Mouse (Mus musculus) kidney, postnatal 0 days (tissue): ENCODE data around the gene Coil. TPM values are rescaled to one million over a fixed set of nuclear protein-coding genes. Genes with fewer than 3 reads are reported as not detected.

Source experiments
- ATAC-seq: fragments of 200-750 bp; cut with Nextera tagmentation; replicated peaks from 2 replicates; pipeline ENCODE4 v1.8.0; 2017; ENCODE audit warnings: low read depth, moderate number of reproducible peaks, moderate TSS enrichment, moderate library complexity; ENCODE audit not compliant: low FRiP score
- DNase-seq: peaks from one replicate; pipeline ENCODE4 v3.0.0-alpha.2; 2016; ENCODE audit warnings: low spot score
- H3K27ac ChIP-seq: fragments of 300-500 bp; sonication (generic); 2 replicates; pipeline ENCODE4 v1.5.1; 2014; ENCODE audit warnings: mild to moderate bottlenecking
- H3K27me3 ChIP-seq: fragments of 300-500 bp; sonication (generic); 2 replicates; pipeline ENCODE4 v1.6.1; 2014; ENCODE audit warnings: low read length, mixed read lengths; ENCODE audit not compliant: insufficient read depth
- H3K36me3 ChIP-seq: fragments of 300-500 bp; sonication (generic); 2 replicates; pipeline ENCODE4 v1.6.1; 2014; ENCODE audit warnings: low read length, mixed read lengths; ENCODE audit not compliant: insufficient read depth
- H3K4me1 ChIP-seq: fragments of 300-500 bp; sonication (generic); replicated peaks from 2 replicates; pipeline ENCODE4 v1.6.1; 2014; ENCODE audit warnings: antibody characterized with exemption, low read length, mixed read lengths; ENCODE audit not compliant: insufficient read depth
- H3K4me2 ChIP-seq: fragments of 300-500 bp; sonication (generic); 2 replicates; pipeline ENCODE4 v1.6.1; 2014; ENCODE audit warnings: mild to moderate bottlenecking, low read length, moderate library complexity, mixed read lengths
- H3K4me3 ChIP-seq: fragments of 300-500 bp; sonication (generic); replicated peaks from 2 replicates; pipeline ENCODE4 v1.5.1; 2014; ENCODE audit warnings: low read depth, low read length
- H3K9ac ChIP-seq: fragments of 300-500 bp; sonication (generic); 2 replicates; pipeline ENCODE4 v1.6.1; 2014; ENCODE audit warnings: low read depth, low read length
- H3K9me3 ChIP-seq: fragments of 300-500 bp; sonication (generic); replicated peaks from 2 replicates; pipeline ENCODE4 v1.6.1; 2016; ENCODE audit warnings: low read length, inconsistent platforms, mixed read lengths
- CTCF ChIP-seq: IDR thresholded peaks from 2 replicates; pipeline ENCODE4 v1.5.1; 2016; ENCODE audit warnings: antibody characterized with exemption, low read depth, mild to moderate bottlenecking, moderate library complexity
- WGBS: fragments of 180-500 bp; shearing (Covaris S2); extraction: QIAGEN DNeasy Blood & Tissue Kit; methylation state at CpG from one replicate; pipeline ENCODE4 v1.1.7; 2014; 5-methylcytosine and 5-hydroxymethylcytosine counted together
- polyA plus RNA-seq: library from polyadenylated mRNA; unstranded; fragments of >200 nt; fragmentation: Nextera tagmentation; extraction: Ambion mirVana; gene quantifications from 2 replicates; pipeline ENCODE4 v1.2.1, GENCODE M21; 2015

The Coil gene
- polyA plus RNA-seq, 1 experiment from 2014 or later: 10.9 TPM

DNA sequence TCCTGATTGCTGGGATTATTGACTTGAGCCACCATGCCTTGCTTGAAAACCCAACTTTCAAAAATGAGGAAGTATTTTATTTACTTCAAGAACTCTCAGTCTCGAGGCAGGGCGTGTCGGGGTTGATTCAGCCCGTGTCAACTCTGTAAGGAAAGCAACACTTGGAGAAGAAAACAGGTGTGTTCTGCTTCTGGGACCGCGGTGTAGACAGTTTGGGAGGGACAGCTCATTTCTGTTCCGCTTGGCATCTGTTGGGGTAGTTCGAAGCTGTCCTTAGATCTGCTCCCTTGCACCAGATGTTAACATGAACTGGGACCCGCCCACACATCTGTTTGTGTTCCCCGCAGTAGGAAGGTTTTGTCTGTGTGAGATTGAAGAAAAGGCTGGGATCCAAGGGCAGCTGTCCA, 57.9 kb downstream of the Coil start:
- Histone ChIP-seq H3K27me3 (no peaks in the 10 kb centered on the region), H3K36me3 (no peaks in the 10 kb centered on the region), H3K9me3 (no peaks in the 10 kb centered on the region), H3K4me1 (no peaks in the 10 kb centered on the region), H3K9ac (no peak overlapping the region), H3K4me3 (no peak overlapping the region), H3K4me2 (no peak overlapping the region), H3K27ac (no peak overlapping the region)
- WGBS: 58% methylated on average over 10 of the region's 10 CpGs
- no peak for TF ChIP-seq CTCF
- ATAC-seq: no peak
- no peak for DNase-seq

DNA sequence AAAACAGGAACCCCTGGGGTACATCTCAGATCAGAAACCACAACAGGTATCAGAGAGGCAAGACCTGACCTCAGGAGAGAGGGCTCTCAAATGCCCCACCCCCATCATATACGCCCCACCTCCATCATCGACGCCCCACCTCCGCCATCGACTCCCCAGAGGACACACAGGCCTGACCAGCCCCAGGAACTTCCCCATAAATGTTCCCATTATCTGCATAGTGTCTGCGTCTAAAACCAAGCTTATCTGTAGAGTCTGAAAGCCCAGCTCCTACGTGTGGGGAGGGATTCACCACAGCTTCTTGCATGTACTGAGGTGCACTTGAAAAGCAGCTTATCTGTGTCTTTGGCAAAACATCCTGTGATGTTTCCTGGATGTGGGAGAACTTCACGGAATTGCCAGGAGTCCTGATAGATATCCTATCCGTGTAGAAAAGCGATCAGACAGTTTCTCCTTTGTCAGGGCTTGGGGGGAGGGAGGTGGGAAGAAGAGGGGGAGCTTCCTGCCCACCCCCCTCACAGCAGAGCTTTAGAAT, 58.9 kb downstream of the Coil start:
- Histone ChIP-seq H3K4me3 (no peak overlapping the region), H3K9me3 (no peaks in the 10 kb centered on the region), H3K4me1 (no peaks in the 10 kb centered on the region), H3K36me3 (no peaks in the 10 kb centered on the region), H3K27me3 (no peaks in the 10 kb centered on the region), H3K4me2 (no peak overlapping the region), H3K27ac (no peak overlapping the region), H3K9ac (no peak overlapping the region)
- 49% methylated on average over 10 of the region's 10 CpGs for WGBS
- DNase-seq (no peak), ATAC-seq (no peak)
- TF ChIP-seq CTCF: no peak

DNA sequence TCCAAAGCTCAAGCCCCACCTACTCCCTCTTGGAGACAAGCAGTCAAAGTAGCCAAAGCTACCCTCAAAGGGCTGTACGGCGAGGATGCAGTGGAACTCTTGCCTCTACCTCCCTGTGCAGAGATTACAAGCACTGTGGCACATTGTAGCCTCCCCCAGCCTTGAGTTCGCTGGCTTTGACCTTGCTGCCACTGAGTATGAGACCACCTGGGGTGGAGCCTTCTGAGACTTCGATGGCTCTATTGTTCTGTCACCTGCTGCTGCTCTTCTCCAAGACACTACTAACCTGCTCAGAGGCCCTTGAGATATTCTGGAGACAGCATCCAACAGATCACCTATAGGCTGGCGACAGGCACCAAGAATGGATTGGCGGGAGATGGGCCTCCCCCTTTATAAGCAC, 60.5 kb downstream of the Coil start:
- DNase-seq (no peak), ATAC-seq (no peak)
- no peak overlapping the region for H3K4me3 ChIP-seq
- no peak overlapping the region for H3K4me2 ChIP-seq
- no peaks in the 10 kb centered on the region for H3K4me1 ChIP-seq
- 81% methylated on average over 6 of the region's 6 CpGs for WGBS
- H3K27me3 ChIP-seq: no peaks in the 10 kb centered on the region
- no peaks in the 10 kb centered on the region for H3K36me3 ChIP-seq
- H3K27ac ChIP-seq: no peak overlapping the region
- no peaks in the 10 kb centered on the region for H3K9me3 ChIP-seq
- no peak overlapping the region for H3K9ac ChIP-seq
- no peak for TF ChIP-seq CTCF

DNA sequence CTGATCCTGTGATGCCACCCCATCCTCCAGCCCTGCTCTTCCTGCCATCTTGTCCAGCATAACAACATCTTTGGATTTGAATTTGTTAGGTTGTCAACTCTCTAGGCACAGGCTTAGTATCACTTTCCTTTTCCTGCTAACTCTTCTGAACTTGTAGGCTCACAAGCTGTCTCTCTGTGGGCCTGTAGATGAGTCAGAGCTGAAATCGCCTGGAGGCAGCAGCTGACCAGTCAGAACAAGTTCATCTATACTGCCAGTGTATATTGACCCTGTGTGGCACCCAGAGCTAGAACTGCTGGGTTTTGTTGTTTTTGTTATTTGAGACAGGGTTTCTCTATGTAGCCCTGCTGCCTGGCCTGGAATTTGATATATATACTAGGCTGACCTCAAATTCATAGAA, 61.1 kb downstream of the Coil start:
- Histone ChIP-seq H3K4me3 (no peak overlapping the region), H3K27me3 (no peaks in the 10 kb centered on the region), H3K27ac (no peak overlapping the region), H3K9me3 (no peaks in the 10 kb centered on the region), H3K4me2 (no peak overlapping the region), H3K4me1 (no peaks in the 10 kb centered on the region), H3K9ac (no peak overlapping the region), H3K36me3 (no peaks in the 10 kb centered on the region)
- TF ChIP-seq CTCF: no peak
- no peak for ATAC-seq
- no peak for DNase-seq
- WGBS: 31% methylated on average over 1 of the region's 1 CpGs

DNA sequence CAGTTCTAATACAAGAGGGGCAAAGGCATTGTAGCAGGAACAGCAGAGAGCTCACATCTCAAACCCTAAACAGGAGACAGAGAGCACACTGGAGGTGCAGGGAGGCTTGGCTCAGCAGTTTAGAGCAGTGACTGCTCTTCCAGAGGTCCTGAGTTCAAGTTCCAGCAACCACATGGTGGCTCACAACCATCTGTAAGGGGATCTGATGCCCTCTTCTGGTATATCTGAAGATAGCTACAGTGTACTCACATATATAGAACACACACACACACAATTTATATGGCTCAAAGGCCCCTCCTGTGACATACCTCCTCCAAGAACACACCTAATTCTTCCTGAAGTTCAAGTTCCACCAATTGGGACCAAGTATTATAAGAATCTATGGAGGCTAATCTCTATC, 64.5 kb downstream of the Coil start:
- Histone ChIP-seq H3K36me3 (no peaks in the 10 kb centered on the region), H3K9me3 (no peaks in the 10 kb centered on the region), H3K4me1 (no peaks in the 10 kb centered on the region), H3K4me3 (no peak overlapping the region), H3K9ac (no peak overlapping the region), H3K27ac (no peak overlapping the region), H3K4me2 (no peak overlapping the region), H3K27me3 (no peaks in the 10 kb centered on the region)
- peak; percentile 42 for TF ChIP-seq CTCF
- no peak for ATAC-seq
- no peak for DNase-seq

DNA sequence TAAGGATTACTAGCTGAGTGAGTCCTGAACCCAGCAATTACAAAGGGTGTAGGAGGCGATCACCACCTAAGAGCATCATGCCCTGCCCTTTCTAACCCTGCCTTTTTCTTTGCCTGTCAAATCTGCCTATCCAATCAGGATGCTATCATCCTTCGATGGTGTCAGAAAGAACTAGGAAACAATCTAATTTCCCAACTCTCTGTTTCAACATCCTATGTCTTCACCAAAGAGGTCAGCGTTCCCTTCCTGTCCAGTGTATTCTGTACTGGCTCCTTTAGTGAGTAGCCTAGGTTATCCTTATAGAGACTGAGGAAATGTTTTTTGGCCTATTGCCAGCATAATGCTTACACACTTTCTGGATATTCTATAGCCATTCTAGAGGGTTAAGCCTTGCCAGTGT, 65.5 kb downstream of the Coil start:
- Histone ChIP-seq H3K9ac (no peak overlapping the region), H3K4me3 (no peak overlapping the region), H3K27ac (no peak overlapping the region), H3K4me2 (no peak overlapping the region), H3K36me3 (peaks cover 8% of the 10 kb centered on the region; the same call in 1 of the 2 replicates), H3K9me3 (no peaks in the 10 kb centered on the region), H3K4me1 (no peaks in the 10 kb centered on the region), H3K27me3 (no peaks in the 10 kb centered on the region)
- ATAC-seq: no peak
- no peak for DNase-seq
- 72% methylated on average over 3 of the region's 3 CpGs for WGBS
- TF ChIP-seq CTCF: no peak

DNA sequence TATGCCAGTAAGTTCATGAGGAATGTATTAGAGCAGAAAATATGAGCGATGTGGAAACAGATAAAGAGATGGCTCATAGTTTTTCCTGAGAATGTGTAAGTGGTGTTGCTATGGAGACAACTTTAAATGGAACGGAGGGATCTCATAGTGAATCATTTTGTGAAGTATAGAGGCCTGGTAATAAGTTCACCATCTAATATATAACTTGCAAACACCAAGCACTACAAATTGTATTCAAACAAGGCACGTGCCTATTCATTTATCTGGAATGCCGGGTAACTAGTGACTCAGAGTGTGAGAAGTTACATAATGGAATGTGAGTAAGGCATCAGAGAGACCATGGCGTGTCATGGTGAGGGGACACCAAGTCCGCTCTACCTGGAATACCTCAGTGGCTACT, 68.4 kb downstream of the Coil start:
- H3K9me3 ChIP-seq: no peaks in the 10 kb centered on the region
- DNase-seq (no peak), ATAC-seq (no peak)
- no peak overlapping the region for H3K4me3 ChIP-seq
- no peak overlapping the region for H3K9ac ChIP-seq
- no peak overlapping the region for H3K4me2 ChIP-seq
- H3K27me3 ChIP-seq: no peaks in the 10 kb centered on the region
- H3K27ac ChIP-seq: no peak overlapping the region
- 84% methylated on average over 6 of the region's 6 CpGs for WGBS
- peaks cover 11% of the 10 kb centered on the region for H3K36me3 ChIP-seq
- no peaks in the 10 kb centered on the region for H3K4me1 ChIP-seq
- no peak for TF ChIP-seq CTCF
